Mouse (Mus musculus) hindbrain, embryonic 10.5 days (tissue): Measurements from ENCODE around the gene Crym. TPM values are rescaled to one million over a fixed set of nuclear protein-coding genes. Genes with fewer than 3 reads are reported as not detected.

Experiments used
- DNase-seq: peaks from one replicate; pipeline ENCODE4 v3.0.0-alpha.2; 2017; ENCODE audit warnings: low spot score
- H3K27ac ChIP-seq: fragments of 300-500 bp; sonication (generic); 2 replicates; pipeline ENCODE4 v1.5.1; 2016; ENCODE audit warnings: mild to moderate bottlenecking, moderate library complexity
- H3K27me3 ChIP-seq: fragments of 300-500 bp; sonication (generic); 2 replicates; pipeline ENCODE4 v1.6.1; 2016; ENCODE audit warnings: mild to moderate bottlenecking; ENCODE audit not compliant: poor library complexity, insufficient read depth, severe bottlenecking
- H3K36me3 ChIP-seq: fragments of 300-500 bp; sonication (generic); 2 replicates; pipeline ENCODE4 v1.6.1; 2016; ENCODE audit warnings: mild to moderate bottlenecking, moderate library complexity
- H3K4me1 ChIP-seq: fragments of 300-500 bp; sonication (generic); replicated peaks from 2 replicates; pipeline ENCODE4 v1.6.1; 2016; ENCODE audit warnings: mild to moderate bottlenecking
- H3K4me3 ChIP-seq: fragments of 300-500 bp; sonication (generic); 2 replicates; pipeline ENCODE4 v1.5.1; 2016; ENCODE audit warnings: mild to moderate bottlenecking, moderate library complexity
- H3K9me3 ChIP-seq: fragments of 300-500 bp; sonication (generic); 2 replicates; pipeline ENCODE4 v1.6.1; 2016; ENCODE audit warnings: mild to moderate bottlenecking, moderate library complexity
- WGBS: fragments of 180-500 bp; shearing (Covaris S2); methylation state at CpG from one replicate; pipeline ENCODE4 v1.1.7; 2016; 5-methylcytosine and 5-hydroxymethylcytosine counted together
- polyA plus RNA-seq: library from polyadenylated mRNA; unstranded; fragments of >200 nt; fragmentation: Nextera tagmentation; extraction: Ambion mirVana; gene quantifications from 2 replicates; pipeline ENCODE4 v1.2.1, GENCODE M21; 2016

The Crym gene
- polyA plus RNA-seq, 1 experiment from 2014 or later = 40.4 TPM

- Histone ChIP-seq H3K9me3 (no peaks in the 10 kb centered on the region), H3K27ac (no peak overlapping the region), H3K4me1 (no peaks in the 10 kb centered on the region), H3K36me3 (no peaks in the 10 kb centered on the region), H3K4me3 (no peak overlapping the region), H3K27me3 (no peaks in the 10 kb centered on the region)
- 95% methylated on average over 4 of the region's 4 CpGs for WGBS
- no peak for DNase-seq
Measured at GRCm38 (mm10) chr7:120181401-120182230, 20.3 kb downstream of the Crym start.

GRCm38 (mm10) chr7:120180547-120180946, 21.4 kb downstream of the Crym start:
- Histone ChIP-seq H3K4me1 (no peaks in the 10 kb centered on the region), H3K36me3 (no peaks in the 10 kb centered on the region), H3K27me3 (no peaks in the 10 kb centered on the region), H3K4me3 (no peak overlapping the region), H3K9me3 (no peaks in the 10 kb centered on the region), H3K27ac (no peak overlapping the region)
- no peak for DNase-seq
- 83% methylated on average over 5 of the region's 5 CpGs for WGBS

- no peak for DNase-seq
Measured at GRCm38 (mm10) chr7:120178935-120179334, 23.0 kb downstream of the Crym start.

GRCm38 (mm10) chr7:120177611-120178010, 24.3 kb downstream of the Crym start:
- Histone ChIP-seq H3K4me3 (no peak overlapping the region), H3K27ac (no peak overlapping the region), H3K27me3 (no peaks in the 10 kb centered on the region), H3K9me3 (no peaks in the 10 kb centered on the region), H3K36me3 (no peaks in the 10 kb centered on the region), H3K4me1 (no peaks in the 10 kb centered on the region)
- WGBS = 86% methylated on average over 3 of the region's 3 CpGs
- no peak for DNase-seq

More at GRCm38 (mm10) chr7:120178935-120179334, 23.0 kb downstream of the Crym start:
- Histone ChIP-seq H3K36me3 (no peaks in the 10 kb centered on the region), H3K27me3 (no peaks in the 10 kb centered on the region), H3K4me1 (no peaks in the 10 kb centered on the region), H3K9me3 (no peaks in the 10 kb centered on the region), H3K4me3 (no peak overlapping the region), H3K27ac (no peak overlapping the region)
- WGBS = 50% methylated on average over 2 of the region's 2 CpGs

GRCm38 (mm10) chr7:120174723-120175504, 27.0 kb downstream of the Crym start:
- Histone ChIP-seq H3K4me3 (no peak overlapping the region), H3K4me1 (no peaks in the 10 kb centered on the region), H3K27ac (no peak overlapping the region), H3K27me3 (no peaks in the 10 kb centered on the region), H3K9me3 (no peaks in the 10 kb centered on the region), H3K36me3 (no peaks in the 10 kb centered on the region)
- WGBS = 88% methylated on average over 11 of the region's 11 CpGs
- no peak for DNase-seq

- H3K4me1 ChIP-seq = no peaks in the 10 kb centered on the region
- H3K36me3 ChIP-seq = no peaks in the 10 kb centered on the region
- no peak within 1 kb of the TSS for H3K4me3 ChIP-seq
- H3K9me3 ChIP-seq = no peaks in the 10 kb centered on the region
- DNase-seq = no peak
- 87% methylated on average over 10 of the region's 10 CpGs for WGBS
- no peak within 1 kb of the TSS for H3K27ac ChIP-seq
- H3K27me3 ChIP-seq = no peaks in the 10 kb centered on the region
Measured at GRCm38 (mm10) chr7:120173603-120174244, 28.2 kb downstream of the Crym start, which contains the start of gene Anks4b. Gene Anks4b, plus strand, starts transcription at chr7:120173858.

GRCm38 (mm10) chr7:120172188-120172700, 29.7 kb downstream of the Crym start:
- H3K4me1 ChIP-seq = no peaks in the 10 kb centered on the region
- no peaks in the 10 kb centered on the region for H3K9me3 ChIP-seq
- H3K4me3 ChIP-seq = no peak overlapping the region
- no peaks in the 10 kb centered on the region for H3K36me3 ChIP-seq
- no peak for DNase-seq
- WGBS = 84% methylated on average over 1 of the region's 1 CpGs
- H3K27ac ChIP-seq = no peak overlapping the region
- no peaks in the 10 kb centered on the region for H3K27me3 ChIP-seq

- Histone ChIP-seq H3K4me3 (no peak overlapping the region), H3K27me3 (no peaks in the 10 kb centered on the region), H3K27ac (no peak overlapping the region), H3K36me3 (no peaks in the 10 kb centered on the region), H3K4me1 (no peaks in the 10 kb centered on the region), H3K9me3 (no peaks in the 10 kb centered on the region)
- 91% methylated on average over 11 of the region's 11 CpGs for WGBS
- no peak for DNase-seq
Measured at GRCm38 (mm10) chr7:120163581-120164251, 38.2 kb downstream of the Crym start.

- DNase-seq = no peak
- Histone ChIP-seq H3K9me3 (no peaks in the 10 kb centered on the region), H3K4me3 (no peak overlapping the region), H3K36me3 (no peaks in the 10 kb centered on the region), H3K4me1 (peaks cover 24% of the 10 kb centered on the region), H3K27ac (peak overlapping the region; percentile 14), H3K27me3 (no peaks in the 10 kb centered on the region)
- 38% methylated on average over 4 of the region's 4 CpGs for WGBS
Measured at GRCm38 (mm10) chr7:120158121-120158613, 43.7 kb downstream of the Crym start.

- no peak for DNase-seq
- no peak overlapping the region for H3K4me3 ChIP-seq
- no peaks in the 10 kb centered on the region for H3K27me3 ChIP-seq
- 56% methylated on average over 5 of the region's 5 CpGs for WGBS
- no peaks in the 10 kb centered on the region for H3K36me3 ChIP-seq
- H3K4me1 ChIP-seq = peaks cover 24% of the 10 kb centered on the region
- H3K27ac ChIP-seq = peak overlapping the region; percentile 14
- H3K9me3 ChIP-seq = no peaks in the 10 kb centered on the region
Measured at GRCm38 (mm10) chr7:120157575-120158061, 44.3 kb downstream of the Crym start.

- no peaks in the 10 kb centered on the region for H3K36me3 ChIP-seq
- H3K27me3 ChIP-seq = no peaks in the 10 kb centered on the region
- 36% methylated on average over 2 of the region's 2 CpGs for WGBS
- H3K4me1 ChIP-seq = peaks cover 24% of the 10 kb centered on the region
- no peak for DNase-seq
- H3K4me3 ChIP-seq = no peak overlapping the region
- no peaks in the 10 kb centered on the region for H3K9me3 ChIP-seq
- peak overlapping the region; percentile 14; the same call in 1 of the 2 replicates for H3K27ac ChIP-seq
Measured at GRCm38 (mm10) chr7:120156841-120157409, 45.0 kb downstream of the Crym start.

GRCm38 (mm10) chr7:120150898-120151297, 51.0 kb downstream of the Crym start:
- 82% methylated on average over 2 of the region's 2 CpGs for WGBS
- Histone ChIP-seq H3K4me1 (peaks cover 14% of the 10 kb centered on the region), H3K36me3 (no peaks in the 10 kb centered on the region), H3K27me3 (no peaks in the 10 kb centered on the region), H3K27ac (no peak overlapping the region), H3K4me3 (no peak overlapping the region), H3K9me3 (no peaks in the 10 kb centered on the region)
- DNase-seq = no peak
